Mouse (Mus musculus) liver, embryonic 12.5 days (tissue): ENCODE results near the gene Whamm. TPM values are rescaled to one million over a fixed set of nuclear protein-coding genes. Genes with fewer than 3 reads are reported as not detected.

Source experiments
- ATAC-seq: fragments of 200-750 bp; cut with Nextera tagmentation; 2 replicates; pipeline ENCODE4 v1.8.0; 2017; ENCODE audit warnings: moderate number of reproducible peaks, mild to moderate bottlenecking, moderate library complexity
- H3K27ac ChIP-seq: fragments of 300-500 bp; sonication (generic); 2 replicates; pipeline ENCODE4 v1.5.1; 2016; ENCODE audit warnings: mild to moderate bottlenecking
- H3K27me3 ChIP-seq: fragments of 300-500 bp; sonication (generic); replicated peaks from 2 replicates; pipeline ENCODE4 v1.6.1; 2016; ENCODE audit warnings: mild to moderate bottlenecking, moderate library complexity
- H3K36me3 ChIP-seq: fragments of 300-500 bp; sonication (generic); 2 replicates; pipeline ENCODE4 v1.6.1; 2016; ENCODE audit warnings: mild to moderate bottlenecking, moderate library complexity
- H3K4me1 ChIP-seq: fragments of 300-500 bp; sonication (generic); 2 replicates; pipeline ENCODE4 v1.6.1; 2016
- H3K4me2 ChIP-seq: fragments of 300-500 bp; sonication (generic); 2 replicates; pipeline ENCODE4 v1.6.1; 2016; ENCODE audit warnings: mild to moderate bottlenecking, moderate library complexity
- H3K4me3 ChIP-seq: fragments of 300-500 bp; sonication (generic); 2 replicates; pipeline ENCODE4 v1.5.1; 2016; ENCODE audit warnings: mild to moderate bottlenecking, moderate library complexity
- H3K9ac ChIP-seq: fragments of 300-500 bp; sonication (generic); 2 replicates; pipeline ENCODE4 v1.6.1; 2016; ENCODE audit warnings: mild to moderate bottlenecking, moderate library complexity
- H3K9me3 ChIP-seq: fragments of 300-500 bp; sonication (generic); replicated peaks from 2 replicates; pipeline ENCODE4 v1.6.1; 2016; ENCODE audit warnings: mild to moderate bottlenecking, moderate library complexity
- WGBS: fragments of 180-500 bp; shearing (Covaris S2); methylation state at CpG from one replicate; pipeline ENCODE4 v1.1.7; 2016; ENCODE audit not compliant: insufficient replicate concordance; 5-methylcytosine and 5-hydroxymethylcytosine counted together
- polyA plus RNA-seq: library from polyadenylated mRNA; unstranded; fragments of >200 nt; fragmentation: Nextera tagmentation; extraction: Ambion mirVana; gene quantifications from 2 replicates; pipeline ENCODE4 v1.2.1, GENCODE M21; 2016

Whamm gene
- polyA plus RNA-seq, 1 experiment from 2014 or later, result 8.2 TPM

- H3K36me3 ChIP-seq, result no peaks in the 10 kb centered on the region
- ATAC-seq, result 0 out of 2 replicates have a peak, but pooled peaks have one; percentile 15
These were observed 22.2 kb upstream of the Whamm start for GRCm38 (mm10) chr7:81548864-81549263.

GRCm38 (mm10) chr7:81553589-81553988 lies 17.5 kb upstream of the Whamm start:
- Histone ChIP-seq H3K9ac (no peak overlapping the region), H3K4me2 (no peak overlapping the region), H3K4me1 (0 out of 2 replicates have a peak, but pooled peaks cover 1% of the 10 kb centered on the region), H3K4me3 (no peak overlapping the region), H3K36me3 (no peaks in the 10 kb centered on the region), H3K27ac (no peak overlapping the region), H3K9me3 (no peaks in the 10 kb centered on the region), H3K27me3 (no peaks in the 10 kb centered on the region)
- 50% methylated on average over 4 of the region's 4 CpGs for WGBS
- ATAC-seq, result no peak

More at GRCm38 (mm10) chr7:81548864-81549263, 22.2 kb upstream of the Whamm start:
- WGBS, result 55% methylated on average over 11 of the region's 11 CpGs
- Histone ChIP-seq H3K27ac (no peak overlapping the region), H3K4me1 (0 out of 2 replicates have a peak, but pooled peaks cover 5% of the 10 kb centered on the region), H3K9me3 (no peaks in the 10 kb centered on the region), H3K4me2 (no peak overlapping the region), H3K4me3 (no peak overlapping the region), H3K9ac (no peak overlapping the region), H3K27me3 (no peaks in the 10 kb centered on the region)

- no peak overlapping the region for H3K4me3 ChIP-seq
- H3K9ac ChIP-seq, result no peak overlapping the region
- H3K27ac ChIP-seq, result no peak overlapping the region
- no peaks in the 10 kb centered on the region for H3K9me3 ChIP-seq
- no peak overlapping the region for H3K4me2 ChIP-seq
- peaks cover 7% of the 10 kb centered on the region for H3K27me3 ChIP-seq
- no peaks in the 10 kb centered on the region for H3K4me1 ChIP-seq
- H3K36me3 ChIP-seq, result no peaks in the 10 kb centered on the region
- WGBS, result 62% methylated on average over 2 of the region's 2 CpGs
- no peak for ATAC-seq
These were observed 16.7 kb upstream of the Whamm start for GRCm38 (mm10) chr7:81554369-81554768.

- WGBS, result 77% methylated on average over 4 of the region's 4 CpGs
- Histone ChIP-seq H3K4me3 (no peak overlapping the region), H3K36me3 (no peaks in the 10 kb centered on the region), H3K27ac (no peak overlapping the region), H3K9me3 (no peaks in the 10 kb centered on the region), H3K4me2 (no peak overlapping the region), H3K9ac (no peak overlapping the region), H3K27me3 (peaks cover 11% of the 10 kb centered on the region), H3K4me1 (no peaks in the 10 kb centered on the region)
- no peak for ATAC-seq
These were observed 14.2 kb upstream of the Whamm start for GRCm38 (mm10) chr7:81556839-81557238.

- Histone ChIP-seq H3K36me3 (no peaks in the 10 kb centered on the region), H3K4me2 (no peak overlapping the region), H3K27ac (no peak overlapping the region), H3K27me3 (peaks cover 11% of the 10 kb centered on the region), H3K4me3 (no peak overlapping the region), H3K9ac (no peak overlapping the region), H3K4me1 (no peaks in the 10 kb centered on the region), H3K9me3 (no peaks in the 10 kb centered on the region)
- WGBS, result 70% methylated on average over 7 of the region's 7 CpGs
- ATAC-seq, result no peak
These were observed 13.6 kb upstream of the Whamm start for GRCm38 (mm10) chr7:81557252-81557984.

GRCm38 (mm10) chr7:81557985-81558360 lies 13.1 kb upstream of the Whamm start:
- H3K36me3 ChIP-seq, result no peaks in the 10 kb centered on the region
- H3K27me3 ChIP-seq, result peaks cover 11% of the 10 kb centered on the region
- H3K4me3 ChIP-seq, result no peak overlapping the region
- 62% methylated on average over 4 of the region's 4 CpGs for WGBS
- no peak overlapping the region for H3K4me2 ChIP-seq
- H3K27ac ChIP-seq, result no peak overlapping the region
- H3K9ac ChIP-seq, result no peak overlapping the region
- no peaks in the 10 kb centered on the region for H3K9me3 ChIP-seq
- ATAC-seq, result no peak
- H3K4me1 ChIP-seq, result no peaks in the 10 kb centered on the region

- peaks cover 11% of the 10 kb centered on the region for H3K27me3 ChIP-seq
- 66% methylated on average over 14 of the region's 14 CpGs for WGBS
These were observed 11.7 kb upstream of the Whamm start for GRCm38 (mm10) chr7:81559231-81559980.

GRCm38 (mm10) chr7:81560101-81561049 lies 10.7 kb upstream of the Whamm start:
- Histone ChIP-seq H3K27ac (no peak overlapping the region), H3K36me3 (no peaks in the 10 kb centered on the region), H3K27me3 (peaks cover 11% of the 10 kb centered on the region), H3K9me3 (no peaks in the 10 kb centered on the region), H3K4me1 (no peaks in the 10 kb centered on the region), H3K4me3 (no peak overlapping the region), H3K4me2 (no peak overlapping the region), H3K9ac (no peak overlapping the region)
- ATAC-seq, result no peak
- WGBS, result 60% methylated on average over 8 of the region's 8 CpGs

More at GRCm38 (mm10) chr7:81559231-81559980, 11.7 kb upstream of the Whamm start:
- H3K4me2 ChIP-seq, result no peak overlapping the region
- no peaks in the 10 kb centered on the region for H3K36me3 ChIP-seq
- H3K9me3 ChIP-seq, result no peaks in the 10 kb centered on the region
- no peak overlapping the region for H3K4me3 ChIP-seq
- H3K9ac ChIP-seq, result no peak overlapping the region
- no peak for ATAC-seq
- H3K4me1 ChIP-seq, result no peaks in the 10 kb centered on the region
- no peak overlapping the region for H3K27ac ChIP-seq

GRCm38 (mm10) chr7:81561211-81561610 lies 9.9 kb upstream of the Whamm start:
- Histone ChIP-seq H3K4me3 (no peak overlapping the region), H3K4me2 (no peak overlapping the region), H3K27ac (no peak overlapping the region), H3K9me3 (no peaks in the 10 kb centered on the region), H3K27me3 (peaks cover 11% of the 10 kb centered on the region), H3K36me3 (no peaks in the 10 kb centered on the region), H3K9ac (no peak overlapping the region), H3K4me1 (no peaks in the 10 kb centered on the region)
- WGBS, result 66% methylated on average over 5 of the region's 5 CpGs
- ATAC-seq, result no peak

- H3K36me3 ChIP-seq, result no peaks in the 10 kb centered on the region
- no peaks in the 10 kb centered on the region for H3K9me3 ChIP-seq
- H3K4me3 ChIP-seq, result no peak overlapping the region
- H3K4me1 ChIP-seq, result no peaks in the 10 kb centered on the region
- no peak overlapping the region for H3K9ac ChIP-seq
- WGBS, result 49% methylated on average over 4 of the region's 4 CpGs
- no peak for ATAC-seq
- no peak overlapping the region for H3K4me2 ChIP-seq
- H3K27me3 ChIP-seq, result peaks cover 11% of the 10 kb centered on the region
- H3K27ac ChIP-seq, result no peak overlapping the region
These were observed 7.5 kb upstream of the Whamm start for GRCm38 (mm10) chr7:81563506-81564015.

- Histone ChIP-seq H3K4me3 (no peak overlapping the region), H3K27me3 (peaks cover under 1% of the 10 kb centered on the region), H3K27ac (no peak overlapping the region), H3K4me1 (no peaks in the 10 kb centered on the region), H3K9ac (no peak overlapping the region), H3K4me2 (no peak overlapping the region), H3K36me3 (no peaks in the 10 kb centered on the region), H3K9me3 (no peaks in the 10 kb centered on the region)
- no peak for ATAC-seq
- WGBS, result 66% methylated on average over 7 of the region's 7 CpGs
These were observed 6.3 kb upstream of the Whamm start for GRCm38 (mm10) chr7:81564766-81565165.
